Mouse (Mus musculus): ENCODE measurements around the gene Gm973.

Gene Gm973

DNA sequence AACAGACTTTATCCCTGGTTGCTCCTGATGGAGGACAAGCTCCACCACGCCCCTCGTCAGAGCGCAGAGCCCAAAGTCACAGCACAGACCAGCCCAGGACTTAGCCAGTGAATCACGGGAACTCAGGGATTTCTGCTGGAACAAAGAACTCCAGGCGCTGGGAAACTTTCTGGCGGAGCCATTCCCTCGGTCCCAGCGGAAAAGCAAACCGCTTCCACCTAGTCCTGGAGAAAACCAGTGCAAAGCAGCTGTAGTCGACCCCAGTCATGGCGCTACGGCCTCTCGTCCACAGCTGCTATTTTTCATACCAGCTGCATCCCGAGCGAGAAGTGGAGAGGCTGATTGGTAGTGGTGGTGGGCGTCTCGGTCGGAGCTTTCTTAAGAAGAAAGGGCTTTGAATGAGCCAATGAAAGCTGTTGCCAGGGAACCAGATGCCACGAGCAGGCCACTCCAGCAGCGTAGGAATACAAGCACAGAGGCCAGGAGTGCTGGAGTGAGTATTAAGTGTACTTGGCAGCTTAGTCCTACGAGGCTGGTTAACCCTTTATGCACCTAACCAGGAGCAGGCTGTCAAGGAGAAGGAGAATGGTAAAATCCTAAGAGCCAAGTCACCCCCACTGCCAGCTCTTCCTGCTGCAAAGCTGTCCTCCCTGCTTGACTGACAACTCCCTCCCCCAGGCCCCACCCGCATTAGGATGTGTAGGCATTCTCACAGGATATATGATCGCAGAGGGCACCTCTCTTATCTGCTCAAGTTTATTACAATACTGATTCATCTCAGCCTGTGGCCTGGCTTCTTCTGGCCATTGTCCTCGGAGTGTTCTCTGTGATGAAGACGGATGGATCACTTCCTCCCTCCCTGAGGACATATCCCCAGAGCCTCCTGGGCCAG is at the start of gene Gm973:
Gene Gm973 (plus strand): TSS at position 239 of the 892 bp plus-strand sequence.
- DNase-seq (ENCODE audit: low spot score) = peak; percentile 32

- no peak for DNase-seq (ENCODE audit: low spot score)
These were observed 46.9 kb upstream of the Gm973 start for GRCm38 (mm10) chr1:59469170-59469569.

- no peak for DNase-seq (ENCODE audit: low spot score)
These were observed 45.3 kb upstream of the Gm973 start for GRCm38 (mm10) chr1:59470766-59471165.

DNA sequence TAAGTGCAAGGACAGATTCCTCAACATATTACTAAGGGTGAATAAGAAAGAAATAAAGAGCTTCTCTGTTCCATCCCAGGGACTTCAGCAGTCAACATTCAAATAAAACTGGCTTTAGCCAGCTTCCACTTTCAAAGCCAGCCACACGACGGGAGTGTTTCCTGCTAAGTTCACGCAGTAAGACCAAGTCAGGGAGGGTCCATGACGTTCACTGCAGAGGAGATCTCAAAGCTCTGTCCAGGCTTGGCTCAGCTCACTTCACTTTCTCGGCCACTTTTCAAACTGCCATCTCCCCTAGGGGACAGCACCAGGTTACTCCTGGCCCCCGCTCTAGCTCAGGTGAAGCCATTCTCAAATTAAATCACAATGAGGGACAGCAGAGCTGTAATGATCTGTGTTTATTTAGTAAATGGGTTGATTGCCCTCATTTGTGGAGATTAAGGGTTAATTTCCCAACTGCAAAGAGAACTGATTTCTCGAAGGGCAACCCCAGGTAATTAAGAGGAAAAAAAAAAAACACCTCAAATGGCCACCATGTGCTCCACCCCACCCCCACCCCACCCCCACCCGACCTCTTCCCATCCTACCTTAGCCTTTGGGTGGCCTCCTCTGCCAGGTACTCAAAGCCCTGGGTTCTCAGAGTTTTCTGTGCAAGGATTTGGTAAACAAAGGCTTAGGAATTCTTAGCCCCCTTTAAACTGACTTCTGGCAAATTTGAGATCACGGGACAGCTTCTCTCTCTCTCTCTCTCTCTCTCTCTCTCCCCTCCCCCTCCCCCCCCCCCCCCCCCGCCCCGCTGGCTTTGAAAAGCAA is 43.5 kb upstream of the Gm973 start:
- no peak for DNase-seq (ENCODE audit: low spot score)

DNA sequence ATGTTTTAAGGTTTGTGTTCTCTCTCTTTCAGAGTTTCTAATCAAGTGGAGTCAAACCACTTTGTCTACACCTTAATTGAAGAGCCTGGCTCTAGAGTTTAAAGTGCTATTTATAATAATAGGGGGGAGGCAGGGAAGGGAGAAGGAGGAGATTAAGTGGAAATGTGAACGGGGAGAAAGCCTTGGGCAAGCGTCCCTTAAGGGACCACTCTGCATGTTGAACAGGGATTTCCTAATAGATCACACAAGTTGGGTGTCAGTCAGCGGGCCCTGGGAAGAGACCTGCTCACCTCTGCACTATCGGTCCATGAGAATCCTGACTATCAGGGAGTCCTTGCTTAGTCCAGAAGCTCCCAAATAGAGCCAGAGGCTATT is 42.9 kb upstream of the Gm973 start:
- DNase-seq (ENCODE audit: low spot score) = no peak

- no peak for DNase-seq (ENCODE audit: low spot score)
These were observed 40.4 kb upstream of the Gm973 start for GRCm38 (mm10) chr1:59475618-59476017.

- DNase-seq (ENCODE audit: low spot score) = no peak
These were observed 37.2 kb upstream of the Gm973 start for GRCm38 (mm10) chr1:59478911-59479310.

DNA sequence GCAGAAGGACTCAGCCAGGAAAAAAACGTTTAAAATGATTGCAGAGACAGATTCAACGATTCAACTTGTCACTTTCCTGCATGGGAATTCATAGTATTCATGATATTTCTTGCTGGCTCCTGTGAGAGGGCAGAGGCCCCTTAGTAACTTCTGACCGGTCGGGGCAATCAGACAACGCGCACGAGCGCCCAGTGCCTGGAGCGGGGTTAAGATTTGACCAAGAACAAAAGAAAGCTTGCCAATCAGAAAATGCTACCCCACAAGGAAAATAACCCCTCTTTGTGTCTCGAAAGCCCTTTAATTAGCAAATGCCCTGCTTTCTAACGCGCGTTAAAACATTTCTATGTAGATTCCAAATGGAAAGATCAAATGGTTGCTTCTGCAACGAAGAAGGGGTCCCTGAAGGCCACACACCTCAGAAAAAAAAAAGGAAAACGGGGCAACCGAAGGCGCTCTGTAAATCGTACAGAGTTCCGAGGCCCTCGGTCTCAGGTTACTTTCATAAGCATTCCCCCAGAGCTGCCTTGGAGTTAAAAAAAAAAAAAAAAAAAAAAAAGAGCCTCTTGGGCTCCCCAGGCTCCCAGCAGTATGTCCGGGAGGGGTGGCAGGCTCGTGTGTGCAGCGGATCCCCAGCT is 35.1 kb upstream of the Gm973 start:
- no peak for DNase-seq (ENCODE audit: low spot score)

- peak; percentile 90 for DNase-seq (ENCODE audit: low spot score)
These were observed 34.4 kb upstream of the Gm973 start for GRCm38 (mm10) chr1:59481456-59482291.

DNA sequence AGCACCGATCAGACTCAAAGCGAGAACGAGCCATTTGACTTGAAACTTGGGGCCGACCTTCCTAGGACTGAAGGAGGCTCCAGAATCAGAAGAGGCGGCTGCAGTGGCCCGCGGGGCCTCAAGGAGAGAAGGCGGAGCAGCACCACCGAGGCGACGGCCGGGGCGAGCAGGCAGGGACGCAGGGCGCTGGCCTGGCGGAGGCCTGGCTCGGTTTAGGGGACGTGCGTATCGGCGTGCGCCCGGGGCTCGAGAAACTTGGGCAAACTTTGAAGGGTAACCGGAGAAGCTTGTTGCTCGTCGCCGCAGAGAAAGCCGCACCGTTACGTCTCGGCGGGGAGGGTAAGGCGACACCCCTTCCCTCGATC is 33.8 kb upstream of the Gm973 start, which contains the start of gene Fzd7:
Gene Fzd7 (plus strand): TSS at position 94 of the 365 bp plus-strand sequence.
- no peak for DNase-seq (ENCODE audit: low spot score)

DNA sequence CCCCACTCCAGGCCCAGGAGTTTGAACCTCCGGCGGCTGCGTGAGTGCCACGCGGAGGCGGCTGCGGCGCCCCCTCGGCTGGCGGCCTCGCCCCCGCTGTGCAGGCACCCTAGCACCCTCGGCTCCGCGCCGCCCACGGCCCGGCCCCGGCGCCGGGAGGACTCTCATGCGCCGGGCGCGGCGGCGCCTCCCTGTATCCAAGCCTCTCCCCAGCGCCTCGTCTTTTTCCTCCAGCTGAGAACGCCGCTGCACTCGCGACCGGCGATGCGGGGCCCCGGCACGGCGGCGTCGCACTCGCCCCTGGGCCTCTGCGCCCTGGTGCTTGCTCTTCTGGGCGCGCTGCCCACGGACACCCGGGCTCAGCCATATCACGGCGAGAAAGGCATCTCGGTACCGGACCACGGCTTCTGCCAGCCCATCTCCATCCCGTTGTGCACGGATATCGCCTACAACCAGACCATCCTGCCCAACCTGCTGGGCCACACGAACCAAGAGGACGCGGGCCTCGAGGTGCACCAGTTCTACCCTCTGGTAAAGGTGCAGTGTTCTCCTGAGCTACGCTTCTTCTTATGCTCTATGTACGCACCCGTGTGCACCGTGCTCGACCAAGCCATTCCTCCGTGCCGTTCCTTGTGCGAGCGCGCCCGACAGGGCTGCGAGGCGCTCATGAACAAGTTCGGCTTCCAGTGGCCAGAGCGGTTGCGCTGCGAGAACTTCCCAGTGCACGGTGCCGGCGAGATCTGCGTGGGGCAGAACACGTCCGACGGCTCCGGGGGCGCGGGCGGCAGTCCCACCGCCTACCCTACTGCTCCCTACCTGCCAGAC is 33.2 kb upstream of the Gm973 start:
- peak; percentile 14 for DNase-seq (ENCODE audit: low spot score)

- peak; percentile 45 for DNase-seq (ENCODE audit: low spot score)
These were observed 32.4 kb upstream of the Gm973 start for GRCm38 (mm10) chr1:59483521-59484245.

DNA sequence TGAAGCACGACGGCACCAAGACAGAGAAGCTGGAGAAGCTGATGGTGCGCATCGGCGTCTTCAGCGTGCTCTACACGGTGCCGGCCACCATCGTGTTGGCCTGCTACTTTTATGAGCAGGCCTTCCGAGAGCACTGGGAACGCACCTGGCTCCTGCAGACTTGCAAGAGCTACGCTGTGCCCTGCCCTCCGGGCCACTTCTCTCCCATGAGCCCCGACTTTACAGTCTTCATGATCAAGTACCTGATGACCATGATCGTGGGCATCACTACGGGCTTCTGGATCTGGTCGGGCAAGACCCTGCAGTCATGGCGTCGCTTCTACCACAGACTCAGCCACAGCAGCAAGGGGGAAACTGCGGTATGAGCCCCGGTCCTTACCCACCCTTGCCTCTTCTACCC is 31.8 kb upstream of the Gm973 start:
- DNase-seq (ENCODE audit: low spot score) = peak; percentile 14

GRCm38 (mm10) chr1:59484791-59485785 is 31.0 kb upstream of the Gm973 start:
- no peak for DNase-seq (ENCODE audit: low spot score)

GRCm38 (mm10) chr1:59485803-59486202 is 30.3 kb upstream of the Gm973 start:
- no peak for DNase-seq (ENCODE audit: low spot score)

DNA sequence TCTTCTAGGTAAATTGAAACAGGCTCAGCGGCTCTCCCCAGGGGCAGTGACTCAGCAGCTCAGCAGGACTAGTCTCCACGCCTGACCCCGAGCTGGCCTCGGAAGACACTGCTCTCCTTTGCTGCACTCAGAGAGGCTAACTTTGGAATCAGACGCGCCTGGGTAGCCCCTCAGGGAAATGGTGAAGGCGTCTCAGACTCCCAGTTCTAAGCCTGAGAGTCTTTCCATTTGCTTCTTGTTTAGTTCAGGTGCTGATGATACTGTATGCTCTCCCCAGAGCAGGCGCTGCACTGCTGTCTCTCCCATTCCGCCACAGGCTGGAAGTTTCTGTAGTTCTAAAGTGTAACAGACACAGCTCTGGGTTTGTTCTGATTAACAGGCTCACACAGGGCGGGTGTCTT is 28.4 kb upstream of the Gm973 start:
- DNase-seq (ENCODE audit: low spot score) = no peak

GRCm38 (mm10) chr1:59488481-59488880 is 27.6 kb upstream of the Gm973 start:
- DNase-seq (ENCODE audit: low spot score) = no peak

- no peak for DNase-seq (ENCODE audit: low spot score)
These were observed 27.1 kb upstream of the Gm973 start for GRCm38 (mm10) chr1:59488991-59489390.

GRCm38 (mm10) chr1:59491517-59491916 is 24.5 kb upstream of the Gm973 start:
- DNase-seq (ENCODE audit: low spot score) = no peak

All from ovary, postnatal 10 days (tissue).